8 mouse cellular contexts compared by ENCODE assay signal in genomic region chr16:94472515-94472951, GRCm38 (mm10). TPM values are rescaled to one million over a fixed set of nuclear protein-coding genes. Genes with fewer than 3 reads are reported as not detected.
DNase-seq lines count a peak whose midpoint lies in the region; ATAC-seq lines count a peak whose summit lies in the region.

No protein-coding gene starts in this region.

- H3K9me3 ChIP-seq in forebrain, embryonic 16.5 days (ENCODE audit: control insufficient read depth, low read length), result no peaks in the 10 kb centered on the region

- DNase-seq in Muller cell, postnatal 12 days (ENCODE audit: inconsistent ontology term), result peak; percentile 97
- peak; percentile 36 for DNase-seq in adrenal gland, postnatal 25 days
- DNase-seq in heart, postnatal 36 days, result peak; percentile 62
- peak; percentile 78 to 96 for DNase-seq in left cerebral cortex, postnatal 25 days (ENCODE audit: low spot score in 2 of 2)
- DNase-seq in retina, embryonic 14.5 days (ENCODE audit: low spot score), result peak; percentile 27
- DNase-seq in liver, result no peak
- DNase-seq in thymus, postnatal 25 days, result no peak

- 14% methylated on average over 8 of the region's 8 CpGs for WGBS in forebrain, embryonic 16.5 days

- H3K27me3 ChIP-seq in forebrain, embryonic 16.5 days (replicated peaks; ENCODE audit: control insufficient read depth, insufficient read depth, low read length), result no peaks in the 10 kb centered on the region

- H3K9ac ChIP-seq in forebrain, embryonic 16.5 days (replicated peaks; ENCODE audit: low read depth, low read length), result no peak overlapping the region

- peak; percentile 84 for ATAC-seq in forebrain, embryonic 16.5 days

- H3K4me1 ChIP-seq in forebrain, embryonic 16.5 days (replicated peaks; ENCODE audit: control insufficient read depth, insufficient read depth, low read length), result peaks cover 18% of the 10 kb centered on the region

- intact Hi-C loops in heart, postnatal 36 days (cut with DNase I), result loop anchor here (2.0 to 5.0 kb wide), 3 partner anchors 95 to 240 kb away; no protein-coding TSS in a partner anchor
- intact Hi-C loops in left cerebral cortex, postnatal 25 days (cut with DNase I), result loop anchor here (1.0 kb wide), 2 partner anchors 54 to 97 kb away; partner anchors contain the start of gene Vps26c

- H3K36me3 ChIP-seq in forebrain, embryonic 16.5 days (ENCODE audit: control insufficient read depth, insufficient read depth), result peaks cover 26% of the 10 kb centered on the region

- H3K27ac ChIP-seq in forebrain, embryonic 16.5 days (ENCODE audit: low read length), result peak overlapping the region; percentile 83

- no peak overlapping the region for H3K4me3 ChIP-seq in forebrain, embryonic 16.5 days (replicated peaks; ENCODE audit: low read length)

- H3K4me2 ChIP-seq in forebrain, embryonic 16.5 days (ENCODE audit: low read length), result peak overlapping the region; percentile 6

RNA-seq across cellular contexts. Expression of gene Vps26c, which starts 54.1 kb away (rescaled TPM):
- 59.1 and 61.5 TPM in 2 replicates for total RNA-seq in adrenal gland, postnatal 25 days (2021)
- polyA plus RNA-seq in forebrain, embryonic 16.5 days (2015; fragmentation: Nextera tagmentation; extraction: Ambion mirVana), result 85.1 and 89.6 TPM in 2 replicates
- 10 to 100 TPM; 24.1 to 28.1 TPM for total RNA-seq in heart, postnatal 36 days (2021)
- 10 to 100 TPM; 29.4 to 33.7 TPM for total RNA-seq in left cerebral cortex, postnatal 25 days (2021)

Comparison
In these comparisons a context has a peak if more than half of its experiments do, and no peak if none do; other contexts are left out.
1. DNase-seq: peak in Muller cell, postnatal 12 days (single experiment), adrenal gland, postnatal 25 days (single experiment), heart, postnatal 36 days (2 of 2), left cerebral cortex, postnatal 25 days (2 of 2) and retina, embryonic 14.5 days (single experiment); none in liver (single experiment) and thymus, postnatal 25 days (single experiment).